Comparison of ENCODE assay signal across 8 mouse cellular contexts in genomic region chr4:44173177-44173576, GRCm38 (mm10).
DNase-seq lines count a peak whose midpoint lies in the region; ATAC-seq and TF ChIP-seq lines count a peak whose summit lies in the region.

No protein-coding gene starts in this region.

- DNase-seq in forebrain, embryonic 14.5 days (ENCODE audit: low spot score): peak; percentile 87
- DNase-seq in c-Kit-positive CD71-positive TER-119-negative erythroid progenitor cells, embryonic 14.5 days (ENCODE audit: low read depth): peak; percentile 68
- peak; percentile 67 for DNase-seq in kidney, postnatal 14 days
- peak; percentile 61 for DNase-seq in lung, postnatal 14 days
- peak; percentile 51 to 66 for DNase-seq in spleen, postnatal 36 days (ENCODE audit: low spot score in 2 of 2)

- peak; percentile 49; the same call in 1 of the 2 replicates for ATAC-seq in forebrain, embryonic 14.5 days
- no peak for ATAC-seq in forebrain, embryonic 12.5 days (ENCODE audit: low FRiP score)
- peak; percentile 51; the same call in 1 of the 2 replicates for ATAC-seq in forebrain, embryonic 15.5 days (replicated peaks)

- no peak overlapping the region for H3K9ac ChIP-seq in forebrain, embryonic 14.5 days (ENCODE audit: low read length)
- H3K9ac ChIP-seq in forebrain, embryonic 12.5 days: no peak overlapping the region
- H3K9ac ChIP-seq in forebrain, embryonic 15.5 days (replicated peaks): no peak overlapping the region

- no peak overlapping the region for H3K4me3 ChIP-seq in forebrain, embryonic 14.5 days (ENCODE audit: low read depth, low read length)
- H3K4me3 ChIP-seq in forebrain, embryonic 12.5 days (replicated peaks): no peak overlapping the region
- H3K4me3 ChIP-seq in E14TG2a.4 (replicated peaks; ENCODE audit: low read length): no peak overlapping the region
- no peak overlapping the region for H3K4me3 ChIP-seq in forebrain, embryonic 15.5 days

- H3K36me3 ChIP-seq in forebrain, embryonic 14.5 days (ENCODE audit: control insufficient read depth, insufficient read depth, low read length): no peaks in the 10 kb centered on the region
- no peaks in the 10 kb centered on the region for H3K36me3 ChIP-seq in forebrain, embryonic 12.5 days (replicated peaks)
- no peaks in the 10 kb centered on the region for H3K36me3 ChIP-seq in E14TG2a.4 (ENCODE audit: insufficient read depth, low read length)
- H3K36me3 ChIP-seq in forebrain, embryonic 15.5 days: no peaks in the 10 kb centered on the region

- TF ChIP-seq CTCF in E14TG2a.4 (conservative IDR thresholded peaks at IDR 0.05; ENCODE audit: low read length): peak; percentile 70

- no peak overlapping the region for H3K4me2 ChIP-seq in forebrain, embryonic 14.5 days (ENCODE audit: low read length)
- H3K4me2 ChIP-seq in forebrain, embryonic 12.5 days: no peak overlapping the region
- no peak overlapping the region for H3K4me2 ChIP-seq in forebrain, embryonic 15.5 days (replicated peaks)

- no peaks in the 10 kb centered on the region for H3K4me1 ChIP-seq in forebrain, embryonic 14.5 days (ENCODE audit: control insufficient read depth, insufficient read depth, low read length)
- 0 out of 2 replicates have a peak, but pooled peaks cover 7% of the 10 kb centered on the region for H3K4me1 ChIP-seq in forebrain, embryonic 12.5 days
- peaks cover 24% of the 10 kb centered on the region for H3K4me1 ChIP-seq in E14TG2a.4 (replicated peaks; ENCODE audit: low read depth, low read length)
- peaks cover 7% of the 10 kb centered on the region for H3K4me1 ChIP-seq in forebrain, embryonic 15.5 days

- no peaks in the 10 kb centered on the region for H3K27me3 ChIP-seq in forebrain, embryonic 14.5 days (replicated peaks; ENCODE audit: control insufficient read depth, insufficient read depth, low read length)
- H3K27me3 ChIP-seq in forebrain, embryonic 12.5 days: no peaks in the 10 kb centered on the region
- no peaks in the 10 kb centered on the region for H3K27me3 ChIP-seq in E14TG2a.4 (ENCODE audit: insufficient read depth, low read length)
- no peaks in the 10 kb centered on the region for H3K27me3 ChIP-seq in forebrain, embryonic 15.5 days

- H3K27ac ChIP-seq in forebrain, embryonic 14.5 days (ENCODE audit: low read depth, low read length): no peak overlapping the region
- no peak overlapping the region for H3K27ac ChIP-seq in forebrain, embryonic 12.5 days
- H3K27ac ChIP-seq in forebrain, embryonic 15.5 days (replicated peaks): no peak overlapping the region

- WGBS in forebrain, embryonic 14.5 days: 0% methylated on average over 1 of the region's 1 CpGs
- 0% methylated on average over 1 of the region's 1 CpGs for WGBS in forebrain, embryonic 12.5 days
- WGBS in forebrain, embryonic 15.5 days: 0% methylated on average over 1 of the region's 1 CpGs

- no peaks in the 10 kb centered on the region for H3K9me3 ChIP-seq in forebrain, embryonic 14.5 days (replicated peaks; ENCODE audit: control insufficient read depth, low read length)
- no peaks in the 10 kb centered on the region for H3K9me3 ChIP-seq in forebrain, embryonic 12.5 days
- no peaks in the 10 kb centered on the region for H3K9me3 ChIP-seq in E14TG2a.4 (ENCODE audit: low read length)
- H3K9me3 ChIP-seq in forebrain, embryonic 15.5 days: no peaks in the 10 kb centered on the region
